In genomic region chr10:59895460-59896186, GRCm38 (mm10) we compare ENCODE assay signal across 9 mouse cellular contexts. TPM values are rescaled to one million over a fixed set of nuclear protein-coding genes. Genes with fewer than 3 reads are reported as not detected.
DNase-seq lines count a peak whose midpoint lies in the region; ATAC-seq and TF ChIP-seq lines count a peak whose summit lies in the region.
"Had no signal": no experiment of that assay in that cellular context is flagged by ENCODE, and none has a peak within 500 bp of the region (broad histone marks: within the 10 kb centered on the region; RNA-seq: fewer than 3 reads in every experiment).

No protein-coding gene starts in this region.

- H3K9ac ChIP-seq in heart, embryonic 15.5 days: no peak overlapping the region
- H3K9ac ChIP-seq in hindbrain, embryonic 15.5 days: no peak overlapping the region
- H3K9ac ChIP-seq in neural tube, embryonic 15.5 days (replicated peaks): peak overlapping the region; percentile 17; the same call in 1 of the 2 replicates

- H3K4me2 ChIP-seq in heart, embryonic 15.5 days: no peak overlapping the region
- H3K4me2 ChIP-seq in hindbrain, embryonic 15.5 days: no peak overlapping the region
- H3K4me2 ChIP-seq in neural tube, embryonic 15.5 days: no peak overlapping the region

- 0 out of 2 replicates have a peak overlapping the region, but pooled peaks have one; percentile 10 for H3K27ac ChIP-seq in heart, embryonic 15.5 days
- peak overlapping the region; percentile 94 for H3K27ac ChIP-seq in spleen, adult 2 months (ENCODE audit: insufficient read depth, low read length)
- H3K27ac ChIP-seq in hindbrain, embryonic 15.5 days (replicated peaks): peak overlapping the region; percentile 95
- H3K27ac ChIP-seq in neural tube, embryonic 15.5 days (replicated peaks): 0 out of 2 replicates have a peak overlapping the region, but pooled peaks have one; percentile 96

- WGBS in heart, embryonic 15.5 days: 93% methylated on average over 17 of the region's 17 CpGs
- WGBS in spleen, adult 2 months: 85% methylated on average over 17 of the region's 17 CpGs
- 92% methylated on average over 17 of the region's 17 CpGs for WGBS in hindbrain, embryonic 15.5 days
- 96% methylated on average over 17 of the region's 17 CpGs for WGBS in neural tube, embryonic 15.5 days

- peaks cover 56% of the 10 kb centered on the region for H3K36me3 ChIP-seq in heart, embryonic 15.5 days
- H3K36me3 ChIP-seq in spleen, adult 2 months (ENCODE audit: control insufficient read depth, insufficient read depth, low read length): peaks cover 19% of the 10 kb centered on the region
- H3K36me3 ChIP-seq in hindbrain, embryonic 15.5 days: peaks cover 34% of the 10 kb centered on the region
- peaks cover 32% of the 10 kb centered on the region for H3K36me3 ChIP-seq in neural tube, embryonic 15.5 days

- no peak for TF ChIP-seq POLR2A in spleen, adult 2 months (IDR thresholded peaks at IDR 0.05; ENCODE audit: low read depth, low read length)

- DNase-seq in heart, adult 9 months (ENCODE audit: low spot score in 2 of 2): no peak
- DNase-seq in spleen, adult 2 months (ENCODE audit: low read depth in 1 of 2, low spot score in 2 of 2): no peak
- DNase-seq in spleen, postnatal 14 days (ENCODE audit: low spot score in 2 of 2): no peak
- DNase-seq in cerebellum, postnatal 14 days: no peak
- no peak for DNase-seq in cerebellum, adult 9-10 months

- no peak for ATAC-seq in heart, embryonic 15.5 days (replicated peaks; ENCODE audit: insufficient number of reproducible peaks, insufficient read depth, low FRiP score, low read depth)
- ATAC-seq in hindbrain, embryonic 15.5 days (ENCODE audit: low FRiP score, low read depth): no peak
- ATAC-seq in neural tube, embryonic 15.5 days (ENCODE audit: low FRiP score): no peak

- no peak overlapping the region for H3K4me3 ChIP-seq in heart, embryonic 15.5 days
- H3K4me3 ChIP-seq in spleen, adult 2 months (ENCODE audit: extremely low read depth, insufficient read depth, insufficient read length): no peak overlapping the region
- H3K4me3 ChIP-seq in hindbrain, embryonic 15.5 days: no peak overlapping the region
- H3K4me3 ChIP-seq in neural tube, embryonic 15.5 days (replicated peaks): no peak overlapping the region
- H3K4me3 ChIP-seq: myocyte had no signal

- no peaks in the 10 kb centered on the region for H3K27me3 ChIP-seq in heart, embryonic 15.5 days
- H3K27me3 ChIP-seq in spleen, adult 2 months (ENCODE audit: control insufficient read depth, insufficient read depth, low read length): no peaks in the 10 kb centered on the region
- no peaks in the 10 kb centered on the region for H3K27me3 ChIP-seq in hindbrain, embryonic 15.5 days
- H3K27me3 ChIP-seq in neural tube, embryonic 15.5 days (replicated peaks): no peaks in the 10 kb centered on the region

- no peak for TF ChIP-seq CTCF in spleen, adult 2 months (IDR thresholded peaks at IDR 0.05; ENCODE audit: extremely low read depth, insufficient read depth, insufficient read length, insufficient replicate concordance)

- no peaks in the 10 kb centered on the region for H3K9me3 ChIP-seq in heart, embryonic 15.5 days (replicated peaks)
- H3K9me3 ChIP-seq in hindbrain, embryonic 15.5 days: no peaks in the 10 kb centered on the region
- H3K9me3 ChIP-seq in neural tube, embryonic 15.5 days (replicated peaks): no peaks in the 10 kb centered on the region

- H3K4me1 ChIP-seq in heart, embryonic 15.5 days (replicated peaks): peaks cover 47% of the 10 kb centered on the region
- H3K4me1 ChIP-seq in spleen, adult 2 months (ENCODE audit: control insufficient read depth, insufficient read depth, insufficient read length): peaks cover 48% of the 10 kb centered on the region
- H3K4me1 ChIP-seq in hindbrain, embryonic 15.5 days (replicated peaks): peaks cover 67% of the 10 kb centered on the region
- H3K4me1 ChIP-seq in neural tube, embryonic 15.5 days: peaks cover 57% of the 10 kb centered on the region

RNA-seq across cellular contexts. Expression of gene Dnajb12, which starts 16.3 kb away (rescaled TPM):
- polyA plus RNA-seq in heart, embryonic 15.5 days (2015; fragmentation: Nextera tagmentation; extraction: Ambion mirVana): 17.8 and 23.3 TPM in 2 replicates
- polyA plus RNA-seq in spleen, adult 2 months (2012; rRNA removed): 29.9 and 32.4 TPM in 2 replicates
- 18.6 and 24.6 TPM in 2 replicates for polyA plus RNA-seq in hindbrain, embryonic 15.5 days (2015; fragmentation: Nextera tagmentation; extraction: Ambion mirVana)
- polyA plus RNA-seq in neural tube, embryonic 15.5 days (2015; fragmentation: Nextera tagmentation; extraction: Ambion mirVana): 17.2 and 20.6 TPM in 2 replicates

RNA-seq across cellular contexts. Expression of gene Ddit4, which starts 56.0 kb away (rescaled TPM):
- 22.7 and 33.4 TPM in 2 replicates for polyA plus RNA-seq in heart, embryonic 15.5 days (2015; fragmentation: Nextera tagmentation; extraction: Ambion mirVana)
- 152 and 168 TPM in 2 replicates for polyA plus RNA-seq in spleen, adult 2 months (2012; rRNA removed)
- polyA plus RNA-seq in hindbrain, embryonic 15.5 days (2015; fragmentation: Nextera tagmentation; extraction: Ambion mirVana): 68.9 and 71.1 TPM in 2 replicates
- polyA plus RNA-seq in neural tube, embryonic 15.5 days (2015; fragmentation: Nextera tagmentation; extraction: Ambion mirVana): 80.8 and 91.6 TPM in 2 replicates

Comparison
In these comparisons a context has a peak if more than half of its experiments do, and no peak if none do; other contexts are left out.
1. H3K27ac ChIP-seq: peak in every context shown above with its lines; median percentile 96 in neural tube, embryonic 15.5 days; 95 in hindbrain, embryonic 15.5 days; 94 in spleen, adult 2 months; 10 in heart, embryonic 15.5 days.